Mouse (Mus musculus) left cerebral cortex, postnatal 14 days (tissue): Measurements from ENCODE around the gene Eya4. TPM values are rescaled to one million over a fixed set of nuclear protein-coding genes. Genes with fewer than 3 reads are reported as not detected.

Experiments
- DNase-seq, 2 experiments: peaks; one replicate each; pipeline ENCODE4 v3.0.0; 2021 to 2022; ENCODE audit warnings: low spot score in 2 of 2, mixed read lengths in 1 of 2
- intact Hi-C: fragments of 180-260 bp; cut with DNase I; formaldehyde crosslinking; loops from one replicate; pipeline ENCODE4 v1.15.1; 2025
- long read RNA-seq, 2 experiments: library from polyadenylated mRNA; stranded (forward); transcript quantifications; one replicate each; pipeline ENCODE4 v2.0.0; 2021
- total RNA-seq, 2 experiments: library from RNA; stranded (reverse); gene quantifications; 2 replicates each; pipeline ENCODE4 v1.2.3; 2021

The Eya4 gene
- total RNA-seq, result 1 to 10 TPM; 4.5 to 5.8 TPM
- long read RNA-seq, experiment 1, partial matches to known transcripts, result 0 of 1 reads
- long read RNA-seq, experiment 1, other reads (novel, unspliced or antisense), result 0 of 1 reads
- long read RNA-seq, experiment 2, result 0 reads

DNA sequence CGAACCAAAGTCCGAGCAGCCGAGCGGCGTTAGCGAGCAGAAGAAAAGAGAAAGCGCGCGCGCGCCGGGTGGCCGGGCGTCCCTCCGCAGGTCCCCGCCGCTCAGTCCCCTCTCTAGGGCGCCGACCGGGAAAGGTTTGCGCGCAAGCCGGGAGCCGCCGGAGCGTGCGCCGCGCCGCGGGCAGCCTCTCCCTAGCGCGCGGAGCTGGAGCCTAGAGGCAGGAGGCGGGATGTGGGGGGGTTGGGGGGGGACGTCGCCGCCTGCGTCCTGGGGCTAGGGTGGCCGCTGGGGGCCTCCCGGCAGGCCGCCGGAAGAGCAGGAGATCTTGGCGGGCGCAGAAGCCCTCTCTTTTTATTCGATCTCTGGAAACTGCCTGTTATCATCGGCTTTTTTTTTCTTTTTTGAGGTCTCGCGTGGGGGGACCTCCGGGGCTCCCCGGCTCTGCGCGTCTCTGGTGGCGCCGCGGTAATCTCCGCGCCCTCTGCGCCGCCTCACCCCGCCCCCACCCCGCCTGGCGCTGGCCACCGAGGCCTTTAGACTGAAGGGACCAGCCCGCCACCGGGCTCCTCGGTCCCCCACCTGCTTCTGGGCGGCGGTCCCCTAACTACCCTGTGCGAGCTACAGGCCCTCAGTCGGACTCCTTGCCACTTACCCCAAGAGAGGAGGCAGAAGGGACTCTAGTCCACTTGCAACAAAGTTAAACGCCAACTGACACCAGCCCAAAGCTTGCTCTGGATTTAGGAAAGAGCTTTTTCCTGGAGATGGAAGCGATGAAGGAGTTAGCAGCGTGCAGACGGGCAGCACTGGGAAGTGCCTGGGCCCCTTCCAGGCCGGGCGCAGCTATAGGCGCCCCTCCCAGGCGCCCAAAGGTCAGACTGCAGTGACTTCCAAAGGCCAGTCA is at the start of gene Eya4:
Gene Eya4 (minus strand): TSS at position 776 of the 901 bp plus-strand sequence.
- intact Hi-C loops, result no loop called here
- DNase-seq, result peak in 1 of 2 experiments; percentile 37

DNA sequence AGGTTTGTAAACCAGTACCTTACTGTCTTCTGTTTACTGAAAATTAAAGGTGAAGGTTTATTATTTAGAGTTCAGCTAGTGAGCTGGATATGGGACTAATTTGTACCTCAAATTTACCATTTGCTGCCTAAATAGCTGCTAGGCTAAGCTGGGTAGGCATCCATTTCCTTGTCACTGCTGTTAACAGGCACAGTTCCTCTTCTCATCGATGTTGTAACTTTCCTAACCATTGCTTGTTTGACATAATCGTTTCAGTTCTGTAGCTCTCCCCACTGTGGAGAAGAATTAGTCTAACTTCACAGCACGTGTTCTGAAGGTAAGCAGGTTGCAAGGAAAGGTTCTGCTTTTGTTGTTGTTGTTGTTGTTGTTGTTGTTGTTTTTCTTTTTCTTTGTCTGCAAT is 44.8 kb upstream of the Eya4 start:
- intact Hi-C loops, result no loop called here
- no peak for DNase-seq

DNA sequence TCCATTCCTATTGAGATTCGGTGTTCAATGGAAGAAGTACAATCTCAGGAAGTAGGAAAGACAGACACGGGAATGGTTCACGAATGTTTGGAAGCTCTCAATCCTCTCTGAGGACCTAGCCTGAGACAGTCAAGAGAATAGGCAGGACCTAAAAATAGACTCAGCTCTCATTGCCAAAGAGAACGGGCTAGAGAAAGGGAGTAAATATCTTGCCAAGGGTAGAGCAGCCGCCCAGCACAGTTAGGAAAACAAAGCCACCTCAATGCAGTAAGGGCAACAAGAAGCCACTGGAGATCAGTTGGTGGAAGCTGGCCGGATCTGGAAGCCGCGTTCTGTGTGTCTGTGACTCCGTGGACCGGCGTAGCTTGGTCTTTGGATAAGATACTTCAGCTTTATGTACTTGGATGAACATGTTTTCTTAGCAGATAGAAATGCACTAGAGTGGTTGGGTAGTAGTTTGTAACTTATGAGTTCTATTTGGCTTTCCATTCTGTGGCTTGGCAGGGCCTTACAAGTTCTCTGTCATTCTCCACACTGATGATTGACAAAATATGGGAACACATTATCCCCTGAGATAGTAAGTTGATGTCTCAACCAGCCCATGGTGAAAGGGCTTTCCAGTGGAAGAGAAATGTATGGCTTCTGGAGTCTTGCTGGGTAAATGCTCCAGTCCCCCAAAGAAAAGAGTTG is 44.1 kb upstream of the Eya4 start:
- no peak for DNase-seq
- intact Hi-C loops, result no loop called here

DNA sequence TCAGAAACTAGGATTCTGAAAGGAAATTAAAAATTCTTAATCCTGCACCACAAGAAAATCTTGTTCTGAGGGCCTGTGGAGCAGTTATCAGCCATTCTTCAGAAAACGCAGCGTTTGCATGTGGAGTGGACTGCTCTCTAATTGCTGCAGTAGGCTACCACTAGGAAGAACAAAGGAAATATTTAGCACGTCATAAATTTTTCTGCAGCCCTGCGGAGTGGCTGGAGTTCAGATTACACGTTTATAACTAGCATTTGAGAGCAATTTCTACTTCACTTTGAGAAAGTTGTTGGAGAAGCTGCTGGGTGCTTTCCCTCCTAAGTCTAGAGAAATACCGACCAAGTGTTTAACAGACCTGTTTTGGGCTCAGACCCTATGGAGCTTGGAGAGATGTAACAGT is 43.6 kb upstream of the Eya4 start:
- DNase-seq, result no peak
- intact Hi-C loops, result no loop called here

DNA sequence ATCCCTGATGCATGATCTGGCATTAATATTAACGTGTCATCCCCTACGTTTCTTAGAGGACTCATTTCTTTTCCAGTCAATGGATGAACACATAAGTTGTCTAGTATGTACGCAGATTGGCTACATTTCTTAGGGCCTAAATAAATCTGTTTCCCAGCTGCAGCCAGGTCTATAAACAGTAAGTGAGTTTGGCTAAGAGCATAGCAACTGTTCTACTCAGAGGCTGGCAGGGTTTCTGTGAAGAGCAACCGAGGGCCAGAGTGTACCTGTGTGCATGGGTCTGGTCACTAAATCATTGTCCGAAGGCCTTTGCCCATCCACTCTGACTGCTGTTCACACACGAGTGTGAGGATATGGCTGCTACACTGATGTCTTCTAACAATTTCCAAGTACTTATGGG is 13.3 kb upstream of the Eya4 start:
- DNase-seq, result no peak
- intact Hi-C loops, result no loop called here

DNA sequence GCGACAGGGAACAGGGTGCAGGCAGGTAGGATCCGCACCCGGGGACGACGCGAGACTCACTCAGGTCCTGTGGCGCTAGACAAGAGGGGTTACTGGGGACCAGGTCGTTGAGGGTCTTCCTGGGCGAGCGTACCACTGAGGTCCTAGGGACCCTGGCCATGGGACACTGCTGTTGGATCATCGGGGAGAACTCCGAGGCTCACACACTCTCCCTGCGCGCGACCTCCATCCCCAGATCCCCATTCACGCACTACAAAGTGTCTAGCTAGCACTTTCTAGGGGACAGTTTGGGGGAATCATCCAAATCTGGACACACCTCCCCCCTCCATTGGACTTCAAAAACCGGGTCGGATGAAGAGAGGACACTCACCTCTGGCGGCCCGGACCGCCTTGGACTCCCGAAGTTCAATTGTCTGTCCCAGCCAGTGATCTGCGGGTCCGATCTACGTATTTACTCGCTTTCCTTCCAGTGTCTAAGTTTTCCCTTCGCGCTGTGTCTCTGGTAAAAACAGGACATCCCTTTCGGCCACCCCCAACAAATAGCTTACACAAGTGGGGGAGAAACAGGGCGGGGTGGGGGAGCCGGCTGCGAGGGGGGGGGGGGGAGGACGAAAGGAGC is 1.1 kb downstream of the Eya4 start:
- intact Hi-C loops, result loop anchor here (10.0 kb wide), 2 partner anchors 505 to 1195 kb away; partner anchors contain the start of genes H60b and Raet1e
- no peak for DNase-seq

DNA sequence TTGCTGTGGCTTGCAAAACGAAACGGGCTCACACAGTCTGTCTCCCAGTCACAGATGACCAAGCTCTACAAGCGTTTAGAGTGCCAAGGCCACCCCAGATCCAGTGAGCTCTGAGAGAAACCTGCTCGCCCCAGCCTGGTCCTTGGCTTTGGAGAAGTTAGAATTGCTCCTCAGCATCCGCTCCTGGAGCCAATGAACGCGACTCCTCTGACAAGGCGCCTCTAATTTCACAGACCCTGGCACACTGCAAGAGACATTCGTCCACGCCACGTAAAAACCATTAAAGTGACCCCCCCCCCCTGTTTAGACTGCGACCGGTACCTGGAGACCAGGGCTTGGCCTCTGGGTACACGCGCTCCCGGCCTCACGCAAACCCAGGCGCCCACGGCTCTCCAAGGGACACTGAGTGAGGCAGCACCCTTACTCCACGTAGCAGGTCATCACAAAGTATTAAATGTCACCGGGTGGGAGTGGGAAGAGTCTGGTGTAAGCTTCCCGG is 1.6 kb downstream of the Eya4 start:
- DNase-seq, result peak in 1 of 2 experiments; percentile 12
- intact Hi-C loops, result loop anchor here (10.0 kb wide), 2 partner anchors 504 to 1194 kb away; partner anchors contain the start of genes H60b and Raet1e

DNA sequence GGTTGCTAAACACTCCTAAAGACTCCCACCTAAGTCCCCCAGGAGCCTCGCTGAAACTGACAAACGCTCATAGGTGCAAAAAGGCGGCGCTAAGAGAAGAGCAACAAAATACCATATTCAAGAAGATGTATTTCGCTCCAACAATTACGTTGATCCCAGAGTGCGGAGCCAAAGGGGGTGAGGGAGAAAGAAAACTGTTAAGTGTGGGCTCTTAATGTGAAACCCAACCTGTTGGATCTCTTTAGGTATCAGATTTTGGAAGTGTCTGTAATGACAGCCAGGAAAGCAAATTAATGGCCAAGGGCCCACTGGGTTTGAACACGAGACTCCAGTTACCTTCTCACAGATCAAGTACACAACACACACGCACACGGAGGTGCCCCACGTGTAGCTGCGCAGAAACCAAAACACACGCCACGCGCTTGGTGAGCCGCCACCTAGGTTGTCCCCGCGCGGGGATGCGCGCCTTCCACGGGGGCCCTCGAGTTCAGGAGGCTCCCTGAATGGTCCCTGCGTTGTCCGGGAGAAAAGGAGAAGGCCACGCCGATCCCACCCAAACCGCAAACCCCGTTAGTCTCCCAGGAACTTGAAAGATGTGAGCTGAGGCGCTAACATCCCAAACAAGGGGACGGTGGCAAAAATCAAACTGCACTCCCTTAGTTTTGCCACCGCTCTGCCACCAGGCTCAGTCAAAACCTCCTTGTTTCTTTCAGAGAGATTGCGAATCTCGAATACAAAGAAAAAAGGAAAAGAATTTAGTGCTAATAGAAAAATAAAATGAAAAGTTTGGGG is 2.3 kb downstream of the Eya4 start:
- intact Hi-C loops, result loop anchor here (10.0 kb wide), 2 partner anchors 503 to 1193 kb away; partner anchors contain the start of genes H60b and Raet1e
- DNase-seq, result no peak

DNA sequence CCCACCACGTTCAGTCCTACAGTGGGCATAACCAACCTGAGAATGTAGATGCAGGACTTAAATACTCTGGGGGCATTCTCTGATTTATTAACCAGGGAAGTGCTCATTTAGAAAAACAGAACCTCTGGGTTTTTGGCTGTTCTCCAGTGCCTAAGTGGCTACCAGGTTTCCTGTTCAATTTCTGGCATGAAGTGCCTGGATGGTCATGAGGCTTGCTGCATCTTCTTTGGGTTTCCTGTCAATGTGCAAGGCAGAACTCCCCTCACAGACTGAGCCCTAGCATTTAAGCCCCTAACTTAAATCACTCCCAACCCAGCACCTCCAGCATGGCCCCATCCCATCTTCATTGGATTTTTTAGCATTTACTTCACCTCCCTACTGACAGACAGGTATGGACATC is 13.3 kb downstream of the Eya4 start:
- no peak for DNase-seq
- intact Hi-C loops, result no loop called here

DNA sequence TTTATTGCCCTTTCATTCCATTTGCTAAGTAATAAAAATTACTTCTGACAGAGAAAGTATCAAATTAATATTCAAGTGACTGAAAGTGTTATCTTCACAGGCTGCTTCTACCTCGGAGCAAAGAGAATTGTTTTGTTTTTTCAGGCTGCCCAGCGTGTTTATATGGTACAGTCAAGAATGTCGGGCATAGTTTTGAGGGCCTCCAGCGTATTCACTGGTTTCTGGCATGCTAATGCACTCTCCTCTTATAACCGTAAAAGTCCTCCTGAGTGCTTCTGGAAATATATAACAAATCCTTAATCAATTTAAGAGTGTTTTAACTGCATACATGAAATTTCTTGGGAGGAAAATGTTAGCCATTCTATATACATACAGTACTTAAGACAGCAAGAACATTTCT is 17.8 kb downstream of the Eya4 start:
- no peak for DNase-seq
- intact Hi-C loops, result no loop called here

DNA sequence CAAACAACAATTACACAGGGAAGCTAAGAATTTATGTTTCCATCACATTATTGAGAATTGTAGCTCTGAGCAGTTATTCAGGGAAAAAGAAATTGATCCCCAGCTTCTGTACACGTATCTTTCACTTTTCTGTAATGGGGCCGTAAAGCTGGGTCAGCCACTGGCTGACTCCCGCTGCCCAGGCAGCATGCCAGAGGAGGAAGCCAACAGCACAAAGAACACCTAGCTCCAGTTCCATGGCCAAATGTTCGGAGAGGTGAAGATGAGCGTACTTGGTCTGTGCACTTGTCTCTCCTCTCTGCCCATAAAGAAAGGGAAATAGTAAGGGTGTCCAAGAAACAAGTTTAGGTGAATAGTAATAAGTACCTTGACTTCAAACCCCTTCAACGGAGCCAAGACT is 22.9 kb downstream of the Eya4 start:
- DNase-seq, result no peak
- intact Hi-C loops, result no loop called here

DNA sequence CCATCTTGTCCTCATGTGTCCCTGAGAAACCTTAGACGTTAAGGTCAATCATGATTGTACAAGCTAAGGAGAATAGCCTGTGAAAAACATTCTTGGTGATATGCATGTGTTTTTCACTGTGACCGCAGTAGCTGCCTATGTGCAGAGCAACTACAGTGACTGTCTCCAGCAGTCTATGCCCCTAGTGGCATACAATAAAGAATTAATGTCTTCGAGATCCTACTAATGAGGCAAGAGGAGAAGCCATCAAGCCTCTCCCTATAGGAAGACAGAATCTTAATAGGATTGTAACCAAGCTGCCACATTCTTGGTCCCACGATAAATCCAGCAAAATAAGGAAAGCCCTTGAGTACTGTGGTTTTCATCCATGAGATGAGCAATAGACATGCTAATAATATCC is 28.3 kb downstream of the Eya4 start:
- intact Hi-C loops, result no loop called here
- DNase-seq, result no peak

DNA sequence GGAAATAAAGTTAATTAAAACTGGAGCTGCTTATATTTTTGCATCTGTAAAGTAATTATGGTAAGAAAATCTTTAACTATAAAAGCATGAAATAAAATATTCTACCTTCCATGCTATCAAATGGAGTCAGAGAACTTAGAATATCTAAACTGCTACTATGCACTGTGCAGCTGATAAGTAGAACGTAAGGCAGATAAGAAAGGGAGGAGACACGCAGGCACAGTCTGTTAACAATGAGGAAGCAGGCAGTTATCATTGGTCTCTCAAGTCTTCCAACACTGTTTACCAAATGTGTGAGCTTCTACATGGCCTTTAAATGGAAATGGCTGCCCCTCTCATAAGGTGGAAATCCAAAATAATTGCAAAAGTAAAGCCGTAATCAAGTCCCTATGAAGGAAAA is 55.0 kb downstream of the Eya4 start:
- intact Hi-C loops, result no loop called here
- no peak for DNase-seq

DNA sequence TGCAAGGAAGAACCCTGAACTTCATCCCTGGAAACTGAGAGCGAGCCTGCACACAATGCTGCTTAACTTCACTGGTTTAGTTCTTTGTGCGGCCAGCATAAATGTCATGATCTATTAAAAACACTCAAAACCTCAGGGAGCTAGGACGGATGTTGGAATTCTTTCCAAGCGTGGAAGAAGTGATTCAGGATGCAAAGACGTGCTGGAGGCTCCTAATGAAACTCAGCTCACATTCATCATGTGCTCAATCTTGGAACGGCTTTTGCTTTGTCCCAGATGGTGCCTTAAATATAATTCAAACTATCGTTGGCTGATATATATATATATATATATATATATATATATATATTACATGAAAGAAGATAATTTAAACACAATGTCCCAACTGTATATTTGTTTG is 58.1 kb downstream of the Eya4 start:
- no peak for DNase-seq
- intact Hi-C loops, result no loop called here

DNA sequence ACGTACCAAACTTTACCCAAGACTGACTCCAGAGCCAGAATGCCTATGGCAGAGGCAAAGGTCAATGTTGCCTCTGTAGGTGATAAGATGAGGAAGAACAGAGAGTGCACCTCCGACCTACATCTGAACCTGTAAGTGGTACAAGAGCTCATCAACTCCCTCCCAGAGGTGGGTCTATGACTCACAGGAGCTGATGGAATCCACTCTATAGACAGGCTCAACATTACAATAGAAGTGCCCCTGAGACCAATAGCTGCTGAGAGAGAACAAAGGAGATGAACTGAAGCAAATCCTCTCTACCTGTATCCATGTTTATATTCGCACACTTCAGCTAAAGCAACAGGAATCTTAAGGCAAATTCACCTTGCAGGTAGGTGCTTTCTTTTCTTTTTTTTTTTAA is 73.2 kb downstream of the Eya4 start:
- intact Hi-C loops, result no loop called here
- no peak for DNase-seq

DNA sequence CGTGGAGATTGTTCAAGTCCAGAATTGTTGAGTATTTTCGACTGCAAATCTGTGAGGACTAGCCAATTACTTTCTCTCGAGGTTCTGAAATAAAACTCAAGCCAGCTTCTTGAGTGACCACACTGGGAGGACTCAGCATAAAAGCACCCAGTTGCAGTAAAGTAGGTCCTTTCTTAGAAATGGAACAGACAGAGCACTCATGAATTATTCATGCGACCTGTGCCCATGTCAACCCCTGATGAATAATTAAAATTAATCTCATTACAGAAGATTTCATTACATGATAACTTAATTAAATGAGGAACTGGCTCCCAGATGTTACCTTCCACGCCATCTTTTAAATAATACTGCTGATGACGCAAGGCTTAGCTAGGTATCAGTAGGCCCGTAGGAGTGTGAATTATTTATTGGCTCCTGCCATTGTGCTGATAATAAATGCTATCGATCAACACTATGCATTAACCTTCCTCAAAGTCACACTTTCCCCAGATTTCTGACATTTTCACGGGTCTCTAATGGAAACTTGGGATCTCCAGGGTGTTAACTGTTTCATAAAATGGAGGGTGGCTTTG is 79.5 kb downstream of the Eya4 start:
- DNase-seq, result no peak
- intact Hi-C loops, result no loop called here

DNA sequence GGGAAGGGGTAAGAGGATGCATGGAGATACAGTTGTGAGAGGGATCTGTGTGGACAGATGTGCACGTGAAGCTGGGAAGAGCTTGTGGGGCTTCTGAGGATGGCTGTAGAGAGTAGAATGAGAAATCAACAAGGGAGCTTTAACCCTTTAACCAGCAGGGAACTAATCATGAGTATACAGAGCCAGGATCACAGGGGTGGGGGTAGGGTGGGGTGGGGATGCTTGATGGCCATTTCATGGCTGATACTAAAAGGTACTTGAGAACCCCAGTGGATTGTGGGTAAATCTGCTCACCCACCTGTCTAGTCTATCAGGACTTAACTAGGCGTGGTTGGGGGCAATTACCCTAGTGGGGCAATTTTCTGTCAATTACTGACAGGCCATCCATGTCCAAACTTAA is 80.1 kb downstream of the Eya4 start:
- intact Hi-C loops, result no loop called here
- no peak for DNase-seq

DNA sequence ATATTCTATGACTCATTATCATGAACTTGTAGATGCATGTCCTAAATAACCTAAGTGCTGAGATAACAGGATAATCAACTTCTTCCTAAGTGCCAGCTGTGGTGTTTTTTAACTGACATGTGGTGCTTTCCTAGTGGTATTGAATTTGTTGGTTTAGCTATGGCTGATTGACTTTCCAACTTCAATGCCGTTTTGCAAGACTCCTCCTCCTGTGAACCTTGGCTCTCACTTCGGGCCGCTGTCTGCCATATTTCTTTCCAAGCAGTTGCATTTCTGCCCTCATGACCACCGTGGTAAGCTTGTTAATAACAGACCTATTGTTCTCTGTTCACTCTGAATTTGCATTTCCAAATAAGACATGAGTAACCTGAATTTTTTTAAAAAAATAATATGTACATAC is 98.4 kb downstream of the Eya4 start:
- intact Hi-C loops, result no loop called here
- DNase-seq, result no peak

DNA sequence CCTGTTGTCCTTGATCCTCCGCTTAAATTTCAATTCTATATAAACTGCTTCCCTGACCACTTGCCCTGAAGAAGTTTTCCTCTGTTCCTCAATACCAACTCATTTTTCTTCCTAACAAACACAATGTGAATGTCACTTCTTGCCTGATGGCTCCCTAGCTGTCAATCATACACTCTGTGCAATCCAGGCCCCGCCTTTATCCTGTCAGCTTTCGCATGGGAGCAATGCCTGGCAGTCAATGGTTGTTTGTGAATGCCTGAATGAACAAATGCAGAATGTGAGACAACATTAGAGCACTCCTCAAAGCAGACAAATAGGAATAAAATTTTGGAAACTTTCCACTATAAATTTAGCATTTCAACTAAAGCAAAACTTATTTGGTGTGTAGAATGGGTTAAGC is 104.1 kb downstream of the Eya4 start:
- intact Hi-C loops, result no loop called here
- no peak for DNase-seq
